Mouse (Mus musculus): ENCODE results near the gene Gtpbp3. TPM values are rescaled to one million over a fixed set of nuclear protein-coding genes. Genes with fewer than 3 reads are reported as not detected.

Gtpbp3 gene
- polyA plus RNA-seq, 1 experiment from 2014 or later, result 22.9 TPM

- Histone ChIP-seq H3K4me1 (peaks cover 33% of the 10 kb centered on the region), H3K36me3 (peaks cover 54% of the 10 kb centered on the region), H3K9ac (peak overlapping the region; percentile 79), H3K4me3 (replicated peaks) (peak overlapping the region; percentile 92), H3K9me3 (replicated peaks) (no peaks in the 10 kb centered on the region), H3K27me3 (no peaks in the 10 kb centered on the region), H3K27ac (peak overlapping the region; percentile 85), H3K4me2 (peak overlapping the region; percentile 89)
- ATAC-seq (replicated peaks; ENCODE audit: low FRiP score), result 0 out of 2 replicates have a peak, but pooled peaks have one; percentile 1
- 8% methylated on average over 16 of the region's 16 CpGs for WGBS
Measured at GRCm38 (mm10) chr8:71462786-71463185, 25.1 kb upstream of the Gtpbp3 start.

- ATAC-seq (replicated peaks; ENCODE audit: low FRiP score), result peak; percentile 82
- H3K27ac ChIP-seq, result peak within 1 kb of the TSS; percentile 85
- WGBS, result 1% methylated on average over 55 of the region's 55 CpGs
Measured at GRCm38 (mm10) chr8:71463188-71464033, 24.5 kb upstream of the Gtpbp3 start, which contains the start of gene Abhd8. Gene Abhd8, minus strand, starts transcription at chr8:71463655.

GRCm38 (mm10) chr8:71464513-71465500, 23.1 kb upstream of the Gtpbp3 start, which contains the start of gene Mrpl34:
Gene Mrpl34, plus strand, starts transcription at chr8:71464959.
- under 1% methylated on average over 59 of the region's 59 CpGs for WGBS
- Histone ChIP-seq H3K4me2 (peak within 1 kb of the TSS; percentile 89), H3K36me3 (peaks cover 34% of the 10 kb centered on the region), H3K9ac (peak within 1 kb of the TSS; percentile 79), H3K27me3 (no peaks in the 10 kb centered on the region), H3K4me1 (peaks cover 36% of the 10 kb centered on the region), H3K4me3 (replicated peaks) (peak within 1 kb of the TSS; percentile 92), H3K27ac (peak within 1 kb of the TSS; percentile 85), H3K9me3 (replicated peaks) (no peaks in the 10 kb centered on the region)
- peak; percentile 82 for ATAC-seq (replicated peaks; ENCODE audit: low FRiP score)

More at GRCm38 (mm10) chr8:71463188-71464033, 24.5 kb upstream of the Gtpbp3 start, which contains the start of gene Abhd8:
- peak within 1 kb of the TSS; percentile 92 for H3K4me3 ChIP-seq (replicated peaks)
- H3K36me3 ChIP-seq, result peaks cover 48% of the 10 kb centered on the region
- peak within 1 kb of the TSS; percentile 89 for H3K4me2 ChIP-seq
- H3K27me3 ChIP-seq, result no peaks in the 10 kb centered on the region
- peaks cover 33% of the 10 kb centered on the region for H3K4me1 ChIP-seq
- H3K9ac ChIP-seq, result peak within 1 kb of the TSS; percentile 79
- no peaks in the 10 kb centered on the region for H3K9me3 ChIP-seq (replicated peaks)

- WGBS, result 80% methylated on average over 8 of the region's 8 CpGs
- H3K4me1 ChIP-seq, result peaks cover 45% of the 10 kb centered on the region
- no peak for ATAC-seq (replicated peaks; ENCODE audit: low FRiP score)
- no peak overlapping the region for H3K27ac ChIP-seq
- H3K4me2 ChIP-seq, result peak overlapping the region; percentile 89
- no peaks in the 10 kb centered on the region for H3K27me3 ChIP-seq
- H3K9me3 ChIP-seq (replicated peaks), result no peaks in the 10 kb centered on the region
- H3K9ac ChIP-seq, result no peak overlapping the region
- H3K36me3 ChIP-seq, result peaks cover 28% of the 10 kb centered on the region
- peak overlapping the region; percentile 92 for H3K4me3 ChIP-seq (replicated peaks)
Measured at GRCm38 (mm10) chr8:71465733-71466132, 22.2 kb upstream of the Gtpbp3 start.

GRCm38 (mm10) chr8:71466198-71466597, 21.7 kb upstream of the Gtpbp3 start:
- ATAC-seq (replicated peaks; ENCODE audit: low FRiP score), result no peak
- H3K4me3 ChIP-seq (replicated peaks), result no peak overlapping the region

GRCm38 (mm10) chr8:71467201-71467600, 20.7 kb upstream of the Gtpbp3 start:
- no peak overlapping the region for H3K9ac ChIP-seq
- peaks cover 51% of the 10 kb centered on the region for H3K4me1 ChIP-seq
- H3K27me3 ChIP-seq, result no peaks in the 10 kb centered on the region
- H3K4me2 ChIP-seq, result no peak overlapping the region
- H3K27ac ChIP-seq, result no peak overlapping the region
- H3K36me3 ChIP-seq, result peaks cover 29% of the 10 kb centered on the region
- WGBS, result 91% methylated on average over 2 of the region's 2 CpGs
- ATAC-seq (replicated peaks; ENCODE audit: low FRiP score), result no peak
- H3K9me3 ChIP-seq (replicated peaks), result no peaks in the 10 kb centered on the region
- no peak overlapping the region for H3K4me3 ChIP-seq (replicated peaks)

More at GRCm38 (mm10) chr8:71466198-71466597, 21.7 kb upstream of the Gtpbp3 start:
- no peak overlapping the region for H3K27ac ChIP-seq
- H3K4me1 ChIP-seq, result peaks cover 50% of the 10 kb centered on the region
- no peaks in the 10 kb centered on the region for H3K27me3 ChIP-seq
- H3K36me3 ChIP-seq, result peaks cover 25% of the 10 kb centered on the region
- H3K9me3 ChIP-seq (replicated peaks), result no peaks in the 10 kb centered on the region
- H3K4me2 ChIP-seq, result no peak overlapping the region
- no peak overlapping the region for H3K9ac ChIP-seq
- WGBS, result 95% methylated on average over 5 of the region's 5 CpGs

- 96% methylated on average over 1 of the region's 1 CpGs for WGBS
- Histone ChIP-seq H3K27me3 (no peaks in the 10 kb centered on the region), H3K9ac (no peak overlapping the region), H3K4me3 (replicated peaks) (no peak overlapping the region), H3K4me2 (no peak overlapping the region), H3K27ac (no peak overlapping the region), H3K36me3 (peaks cover 37% of the 10 kb centered on the region), H3K9me3 (replicated peaks) (no peaks in the 10 kb centered on the region), H3K4me1 (peaks cover 43% of the 10 kb centered on the region)
- ATAC-seq (replicated peaks; ENCODE audit: low FRiP score), result no peak
Measured at GRCm38 (mm10) chr8:71468001-71468400, 19.9 kb upstream of the Gtpbp3 start.

GRCm38 (mm10) chr8:71468916-71469315, 19.0 kb upstream of the Gtpbp3 start, which contains the start of gene Dda1:
Gene Dda1, plus strand, starts transcription at chr8:71469199.
- Histone ChIP-seq H3K4me2 (peak within 1 kb of the TSS; percentile 74), H3K9me3 (replicated peaks) (no peaks in the 10 kb centered on the region), H3K27ac (peak within 1 kb of the TSS; percentile 42), H3K27me3 (no peaks in the 10 kb centered on the region), H3K4me3 (replicated peaks) (peak within 1 kb of the TSS; percentile 70), H3K4me1 (peaks cover 36% of the 10 kb centered on the region), H3K36me3 (peaks cover 46% of the 10 kb centered on the region), H3K9ac (peak within 1 kb of the TSS; percentile 68)
- peak; percentile 90 for ATAC-seq (replicated peaks; ENCODE audit: low FRiP score)
- WGBS, result 0% methylated on average over 47 of the region's 52 CpGs

- Histone ChIP-seq H3K27me3 (no peaks in the 10 kb centered on the region), H3K4me1 (peaks cover 31% of the 10 kb centered on the region), H3K9ac (peak overlapping the region; percentile 68), H3K36me3 (peaks cover 51% of the 10 kb centered on the region), H3K9me3 (replicated peaks) (no peaks in the 10 kb centered on the region), H3K4me2 (peak overlapping the region; percentile 74), H3K4me3 (replicated peaks) (peak overlapping the region; percentile 70), H3K27ac (peak overlapping the region; percentile 42)
- WGBS, result 1% methylated on average over 24 of the region's 24 CpGs
- ATAC-seq (replicated peaks; ENCODE audit: low FRiP score), result peak; percentile 5
Measured at GRCm38 (mm10) chr8:71469411-71469810, 18.5 kb upstream of the Gtpbp3 start.

- ATAC-seq (replicated peaks; ENCODE audit: low FRiP score), result no peak
- Histone ChIP-seq H3K9ac (peak overlapping the region; percentile 68), H3K36me3 (peaks cover 60% of the 10 kb centered on the region), H3K4me3 (replicated peaks) (peak overlapping the region; percentile 70), H3K27me3 (no peaks in the 10 kb centered on the region), H3K4me1 (peaks cover 29% of the 10 kb centered on the region), H3K9me3 (replicated peaks) (no peaks in the 10 kb centered on the region), H3K4me2 (peak overlapping the region; percentile 74), H3K27ac (no peak overlapping the region)
- 87% methylated on average over 3 of the region's 3 CpGs for WGBS
Measured at GRCm38 (mm10) chr8:71470146-71470912, 17.6 kb upstream of the Gtpbp3 start.

- ATAC-seq (replicated peaks; ENCODE audit: low FRiP score), result no peak
- no peaks in the 10 kb centered on the region for H3K9me3 ChIP-seq (replicated peaks)
- no peaks in the 10 kb centered on the region for H3K27me3 ChIP-seq
- H3K4me2 ChIP-seq, result no peak overlapping the region
- peaks cover 29% of the 10 kb centered on the region for H3K4me1 ChIP-seq
- 84% methylated on average over 5 of the region's 5 CpGs for WGBS
- peaks cover 60% of the 10 kb centered on the region for H3K36me3 ChIP-seq
- no peak overlapping the region for H3K27ac ChIP-seq
- H3K9ac ChIP-seq, result 0 out of 2 replicates have a peak overlapping the region, but pooled peaks have one; percentile 3
- H3K4me3 ChIP-seq (replicated peaks), result peak overlapping the region; percentile 70; the same call in 1 of the 2 replicates
Measured at GRCm38 (mm10) chr8:71470913-71471255, 17.0 kb upstream of the Gtpbp3 start.

Measured in kidney, embryonic 15.5 days (tissue).